Mouse (Mus musculus) MN1 (cell line): Measurements from ENCODE around the gene Ubr7.

Source experiments
- DNase-seq: peaks from one replicate; pipeline ENCODE4 v3.0.0-alpha.2; 2016; ENCODE audit warnings: low spot score

Ubr7 gene

DNA sequence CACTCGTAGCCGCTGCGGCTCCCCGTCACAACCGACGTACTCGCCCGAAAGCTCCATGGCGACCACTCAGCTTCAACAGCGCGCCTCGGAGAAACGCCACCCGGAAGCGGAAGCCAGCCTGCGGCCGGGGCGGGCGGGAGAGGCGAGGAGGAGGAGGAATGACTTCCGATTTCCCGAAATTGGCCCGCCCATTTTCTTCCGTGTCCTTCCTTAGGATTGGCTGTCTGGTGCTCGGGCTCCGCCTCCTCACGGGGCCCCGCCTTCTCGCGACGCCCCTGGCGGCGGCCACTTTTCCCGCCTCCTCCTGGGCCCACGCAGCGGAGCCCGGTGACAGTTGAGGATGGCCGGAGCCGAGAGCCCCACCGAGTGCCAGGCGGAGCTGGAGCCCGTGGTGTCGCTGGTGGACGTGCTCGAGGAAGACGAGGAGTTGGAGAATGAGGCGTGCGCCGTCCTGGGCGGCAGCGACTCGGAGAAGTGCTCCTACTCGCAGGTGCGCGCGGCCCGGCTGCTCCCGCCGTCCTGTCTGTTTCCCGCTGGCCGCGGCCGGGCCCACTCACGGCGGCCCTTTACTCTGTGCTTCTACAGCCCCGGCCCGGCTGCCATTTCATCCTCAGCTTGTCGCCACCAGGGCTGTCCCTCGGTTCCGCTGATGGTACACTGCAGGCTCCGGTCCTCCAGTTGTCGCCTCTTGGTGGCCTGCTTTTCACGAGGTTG, at the start of gene Ubr7, which contains the start of the genes Gm28051 and Gon7:
TSS of gene Ubr7 (plus strand) at position 279 of the 714 bp plus-strand sequence.
TSS of gene Gm28051 (minus strand) at position 77 of the 714 bp plus-strand sequence.
TSS of gene Gon7 (minus strand) at position 115 of the 714 bp plus-strand sequence.
- DNase-seq = peak; percentile 94

DNA sequence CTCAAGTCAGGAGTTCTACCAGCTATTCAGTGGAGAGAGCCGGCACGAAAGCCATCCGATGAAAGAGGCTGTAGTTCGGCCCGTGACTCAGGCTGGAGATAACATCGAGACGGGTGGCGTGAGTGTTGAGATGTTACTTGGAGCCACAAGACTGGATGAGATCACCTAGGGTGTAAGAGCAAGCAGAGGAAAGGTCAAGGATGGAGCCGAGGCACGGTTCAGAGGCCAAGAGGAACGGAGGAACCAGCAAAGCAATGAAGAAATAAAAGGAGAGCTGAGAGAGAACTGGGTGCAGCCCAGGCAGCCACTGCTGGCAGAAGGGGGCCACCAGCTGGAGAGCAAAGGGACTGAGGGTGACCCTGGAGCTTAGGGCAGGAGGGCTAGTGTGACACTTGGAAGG, 49.5 kb upstream of the Ubr7 start:
- peak; percentile 58 for DNase-seq

DNA sequence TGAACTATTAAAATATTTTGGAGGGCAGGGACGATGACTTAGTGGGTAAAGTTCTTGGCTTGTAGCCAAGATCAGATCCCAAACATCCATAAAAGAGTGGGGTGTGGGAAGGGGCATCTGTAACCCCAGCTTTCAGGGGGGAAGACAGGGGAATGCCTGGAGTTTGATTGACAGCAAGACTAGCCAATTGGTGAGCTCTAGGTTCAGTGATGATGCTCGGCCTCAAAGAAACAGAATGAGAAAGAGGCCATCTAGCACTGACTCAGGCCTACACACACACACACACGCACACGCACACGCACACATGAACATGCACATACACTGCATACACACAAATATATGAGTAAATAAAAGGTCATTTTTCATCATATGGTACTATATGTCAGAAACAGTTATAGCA, 47.9 kb upstream of the Ubr7 start:
- no peak for DNase-seq

- no peak for DNase-seq
These were observed 46.9 kb upstream of the Ubr7 start for GRCm38 (mm10) chr12:102710851-102711375.

GRCm38 (mm10) chr12:102713153-102713865, 44.5 kb upstream of the Ubr7 start:
- DNase-seq = no peak

DNA sequence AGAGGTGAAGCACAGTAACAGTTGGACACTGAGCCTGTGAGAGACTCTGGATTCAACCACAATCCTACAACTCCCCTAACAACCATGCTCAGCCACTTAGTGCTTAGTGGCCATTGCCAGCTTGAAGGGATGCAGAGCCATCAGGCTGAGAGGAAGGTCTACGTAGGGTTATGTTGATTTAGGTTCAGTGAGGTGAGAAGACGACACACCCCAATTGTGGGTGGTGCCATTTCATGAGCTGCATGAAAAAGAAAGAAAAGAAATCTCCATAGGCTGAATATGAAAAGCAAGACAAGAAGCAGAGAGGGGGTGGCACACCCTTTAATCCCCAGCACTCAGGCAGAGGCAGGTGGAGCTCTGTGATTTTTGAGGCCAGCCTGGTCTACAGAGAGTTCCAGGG, 43.7 kb upstream of the Ubr7 start:
- no peak for DNase-seq

GRCm38 (mm10) chr12:102714654-102715395, 42.9 kb upstream of the Ubr7 start:
- no peak for DNase-seq

DNA sequence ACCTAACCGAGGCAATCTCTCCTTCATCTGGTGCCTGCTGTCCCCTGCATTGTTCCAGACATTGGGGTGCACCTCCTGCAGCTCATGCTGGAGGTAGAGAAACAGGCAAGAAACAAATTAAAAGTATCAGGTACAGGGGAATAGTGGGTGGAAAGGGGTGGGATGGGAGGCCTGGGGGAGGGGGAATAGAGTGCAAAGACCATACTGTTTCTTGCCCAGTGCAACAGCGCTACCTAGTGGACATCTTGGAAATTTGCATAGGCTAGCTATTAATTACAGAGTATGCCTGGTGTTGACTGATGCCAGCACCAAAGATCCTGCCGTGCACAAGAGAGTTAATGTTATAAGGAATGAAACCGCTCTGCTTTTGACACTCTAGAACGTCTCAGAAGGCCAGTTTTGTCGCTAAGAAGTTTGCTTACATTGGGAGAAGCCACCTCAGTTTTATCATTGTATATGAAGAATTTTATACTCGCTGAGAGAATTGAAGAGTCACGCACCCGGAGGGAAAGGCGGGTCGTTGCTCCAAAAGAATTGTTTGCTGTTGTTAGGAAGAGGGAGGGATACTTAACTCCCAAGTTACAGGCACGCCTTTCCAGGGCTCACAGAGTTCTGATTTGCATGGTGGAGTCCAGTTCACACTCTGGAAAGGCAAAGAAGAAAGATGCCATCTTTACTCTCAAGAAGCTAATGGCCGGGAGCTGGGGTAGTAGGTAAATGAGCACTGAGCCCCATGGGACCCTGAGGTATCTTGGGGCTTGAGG, 38.0 kb upstream of the Ubr7 start:
- DNase-seq = peak; percentile 49

GRCm38 (mm10) chr12:102722451-102722850, 35.3 kb upstream of the Ubr7 start:
- no peak for DNase-seq

DNA sequence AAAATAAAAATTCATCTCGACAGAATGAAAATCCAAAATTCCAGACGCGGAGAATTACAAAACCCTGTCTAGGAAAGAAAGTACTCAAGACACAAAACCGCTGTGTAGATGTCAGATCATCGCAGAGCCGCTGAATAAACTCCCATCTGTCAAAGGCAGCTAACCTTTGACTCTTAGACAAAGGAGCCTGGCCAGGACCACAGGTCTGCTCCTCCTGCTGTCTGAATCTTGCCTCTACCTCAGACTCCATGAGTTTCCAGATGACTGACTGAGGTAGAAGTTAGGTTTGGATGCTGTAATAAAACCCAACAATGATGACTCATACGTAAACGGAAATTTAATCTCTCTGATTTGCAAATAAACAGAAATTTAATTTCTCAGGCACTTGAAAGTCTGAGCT, 34.8 kb upstream of the Ubr7 start:
- DNase-seq = no peak

DNA sequence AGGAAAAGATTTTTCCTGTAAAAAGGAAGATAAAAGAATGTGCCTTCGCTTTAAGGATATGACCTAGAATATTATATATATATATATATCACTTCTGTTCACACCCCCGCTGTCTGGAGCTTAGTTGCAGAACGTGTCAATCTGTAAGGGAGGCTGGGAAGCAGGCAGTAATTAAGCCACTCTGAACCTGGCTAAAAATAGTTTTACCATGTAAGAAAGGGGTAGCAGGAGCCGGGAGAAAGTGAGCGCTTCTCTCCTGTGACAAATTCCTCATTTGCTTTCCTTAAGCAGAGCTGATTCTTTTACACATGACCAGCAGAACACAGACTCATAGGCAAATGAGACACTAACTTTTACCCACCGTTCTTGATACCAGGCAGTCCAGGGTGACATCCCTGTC, 33.9 kb upstream of the Ubr7 start:
- DNase-seq = no peak

DNA sequence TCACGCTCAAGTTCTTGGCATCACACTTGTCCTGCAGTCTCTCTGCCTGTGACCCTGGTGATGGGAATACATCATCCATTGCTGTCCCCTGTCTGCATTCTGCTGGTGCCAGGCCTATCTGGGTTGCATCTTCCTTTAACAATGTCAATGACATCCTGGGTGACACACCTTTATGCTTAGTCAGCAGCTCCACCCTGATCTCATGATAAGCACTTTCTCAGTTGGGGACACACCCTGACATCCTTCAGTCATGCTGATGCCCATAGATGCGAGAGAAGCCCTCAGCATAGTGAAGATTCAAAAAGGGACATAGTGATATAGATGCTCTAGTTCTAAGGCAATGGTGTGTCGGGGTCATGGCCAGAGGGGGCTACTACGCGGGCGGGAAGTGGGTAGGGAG, 32.6 kb upstream of the Ubr7 start:
- no peak for DNase-seq

DNA sequence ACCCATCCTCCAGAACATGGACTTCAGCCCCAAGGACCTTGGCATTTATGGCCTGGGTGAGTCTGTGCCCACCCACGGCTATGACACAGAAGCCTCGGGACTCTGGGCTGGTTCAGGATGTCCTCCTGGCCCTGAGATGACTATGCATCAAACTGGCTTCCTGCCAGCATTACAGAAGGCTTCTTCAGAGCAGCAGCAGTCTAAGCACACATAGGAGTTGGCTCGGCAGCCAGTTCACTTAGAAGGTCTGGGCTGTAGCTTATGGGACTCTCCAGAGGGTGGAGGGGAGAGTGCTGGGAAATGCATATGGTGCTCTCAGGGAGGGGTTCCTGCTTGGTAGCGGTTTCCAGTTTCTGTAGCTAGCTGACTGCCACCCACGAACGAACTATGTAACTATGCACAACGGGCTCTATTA, 32.0 kb upstream of the Ubr7 start:
- no peak for DNase-seq

DNA sequence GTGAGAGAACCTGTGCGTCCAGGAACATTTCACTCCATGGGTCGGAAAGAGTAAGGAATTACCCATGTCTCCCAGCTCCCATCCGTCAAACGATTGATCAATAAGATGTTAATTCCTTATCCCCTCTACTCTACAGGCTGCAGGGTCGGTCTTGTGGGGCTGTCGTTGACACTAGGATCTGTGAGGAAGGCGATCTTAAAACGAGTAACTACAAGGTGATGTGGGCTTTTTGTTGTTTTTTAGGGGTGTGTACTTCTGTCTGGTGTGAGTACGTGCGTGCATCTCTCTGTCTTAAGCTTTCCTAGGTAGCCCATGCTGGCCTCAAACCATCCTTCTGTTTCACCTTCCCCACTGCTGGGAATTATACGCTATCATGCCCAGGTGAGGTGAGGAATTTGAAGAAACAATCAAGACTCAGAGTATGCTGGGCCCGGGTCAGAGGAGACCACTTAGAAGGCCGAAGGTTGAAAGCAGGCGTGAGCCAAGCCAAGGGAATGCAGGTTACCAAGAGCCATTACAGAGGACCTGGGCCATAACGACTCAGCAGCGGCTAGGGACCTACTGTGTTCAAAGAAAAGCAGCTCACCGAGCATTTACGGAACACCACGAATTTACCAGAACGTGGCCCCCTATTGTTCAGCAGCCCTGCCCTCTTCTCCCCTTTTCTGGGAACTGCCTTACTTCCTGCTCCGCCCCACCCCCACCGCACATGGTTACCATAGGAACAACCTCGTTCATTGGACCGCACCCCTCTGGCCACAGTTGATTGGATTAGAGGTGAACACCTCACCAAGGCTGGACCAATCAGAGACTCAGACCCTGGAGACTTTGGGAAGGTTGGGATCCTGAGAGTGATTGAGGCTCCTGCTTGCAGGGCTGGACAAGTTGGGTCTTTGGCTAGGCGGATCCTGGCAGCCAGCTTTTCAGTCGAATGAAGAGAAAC, 27.6 kb upstream of the Ubr7 start:
- DNase-seq = no peak

DNA sequence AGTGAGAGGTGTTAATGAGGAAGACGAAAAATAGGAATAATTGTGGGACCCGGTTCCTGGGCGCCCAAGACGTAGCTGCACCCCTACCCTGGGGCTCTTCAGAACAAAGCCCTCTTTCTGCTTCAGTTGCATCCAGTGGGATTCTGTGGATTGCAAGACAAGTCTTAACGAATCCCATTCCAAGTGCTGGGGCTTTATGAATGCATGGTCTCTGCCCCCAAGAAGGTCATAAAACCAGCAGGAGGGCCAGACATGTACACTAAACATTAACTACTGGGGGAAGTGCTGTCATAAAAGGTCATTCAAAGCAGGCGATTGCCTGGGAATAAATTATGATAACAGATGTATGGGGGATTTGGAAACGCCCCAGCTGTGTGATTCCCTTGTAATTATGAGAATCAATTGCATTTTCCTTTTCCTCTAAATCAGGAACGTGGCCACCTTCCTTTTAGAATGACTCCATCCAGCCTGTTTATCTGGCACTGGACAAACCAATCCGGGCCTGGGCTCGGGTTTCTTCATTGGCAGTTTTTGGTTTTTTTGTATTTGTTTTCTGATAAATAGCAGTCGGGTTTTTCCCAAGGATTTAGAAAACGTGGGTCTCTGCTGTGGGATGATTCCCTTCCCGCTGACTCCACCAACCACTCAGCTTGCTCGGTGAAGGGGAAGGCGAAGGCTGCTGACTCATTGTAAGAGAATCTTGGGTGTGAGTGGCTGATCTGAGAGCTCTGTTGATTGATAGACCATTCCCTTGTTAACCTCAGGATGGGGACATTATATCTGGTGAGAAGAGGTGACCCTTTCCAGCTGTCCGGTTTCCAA, 26.8 kb upstream of the Ubr7 start:
- no peak for DNase-seq

DNA sequence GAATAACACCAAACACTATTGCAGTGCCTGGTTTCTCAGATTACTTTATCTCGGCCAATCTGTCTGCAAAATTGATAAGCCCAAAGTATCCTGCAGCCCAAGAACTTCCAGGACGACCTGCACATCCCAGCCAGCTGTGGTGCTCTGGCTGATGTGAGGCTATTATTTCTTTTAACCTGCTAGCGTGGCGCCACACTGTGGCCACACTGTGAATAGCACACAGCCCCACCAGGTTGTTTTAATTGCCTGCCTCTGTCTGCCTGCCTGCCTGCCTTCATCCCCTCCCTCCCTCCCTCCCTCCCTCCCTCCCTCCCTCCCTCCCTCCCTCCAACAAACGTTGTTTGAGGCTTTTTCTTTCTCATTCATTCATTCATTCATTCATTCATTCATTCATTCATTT, 24.4 kb upstream of the Ubr7 start:
- DNase-seq = peak; percentile 29

- DNase-seq = no peak
These were observed 18.7 kb upstream of the Ubr7 start for GRCm38 (mm10) chr12:102739096-102739495.

DNA sequence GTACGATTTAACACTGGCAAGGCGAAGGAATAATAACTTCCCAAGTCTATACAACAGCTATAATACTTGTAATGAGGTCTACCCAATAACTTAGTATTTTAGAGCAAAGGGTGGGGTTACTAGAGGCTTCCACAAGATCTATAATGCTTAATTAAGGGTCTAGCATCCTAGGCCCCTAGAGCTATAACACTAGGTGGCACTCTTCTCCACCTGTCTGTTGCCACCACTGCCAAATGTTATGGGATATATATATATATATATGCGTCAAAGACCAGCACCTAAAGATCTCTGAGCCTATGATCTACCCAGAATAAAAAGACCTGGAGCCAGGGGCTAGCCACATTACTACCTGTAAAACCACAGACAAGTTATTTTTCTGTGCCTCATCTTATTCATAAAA, 17.5 kb upstream of the Ubr7 start:
- no peak for DNase-seq

DNA sequence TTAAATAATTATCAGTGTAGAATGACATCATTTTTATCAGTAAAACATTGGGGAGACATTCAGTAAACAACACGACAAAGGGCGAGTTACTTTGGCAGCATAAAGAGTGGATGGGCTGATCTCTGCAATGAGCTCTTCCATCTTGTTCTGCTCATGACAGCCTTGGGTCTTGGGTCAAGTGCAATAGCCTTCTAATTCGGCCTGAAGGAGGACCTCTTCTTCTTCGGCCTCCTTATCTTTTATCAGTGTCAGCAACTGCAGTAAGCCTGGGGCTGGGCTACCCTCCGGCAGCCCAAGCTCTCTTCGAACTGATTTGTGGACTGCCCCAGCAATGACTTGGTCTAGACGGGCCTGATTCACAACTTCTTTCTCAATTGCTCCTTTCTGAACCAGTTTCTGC, 15.7 kb upstream of the Ubr7 start:
- DNase-seq = no peak
